Mouse (Mus musculus): ENCODE measurements around the gene Fth1.

- TF ChIP-seq CTCF (IDR thresholded peaks at IDR 0.05) (no peak), POLR2A (IDR thresholded peaks at IDR 0.05; ENCODE audit: insufficient read depth, low read depth, low read length) (peak; percentile 29; the same call in 1 of the 2 replicates)
Observed at GRCm38 (mm10) chr19:10025169-10025875, 44.9 kb downstream of the Fth1 start.

Data from heart, adult 2 months (tissue).